18 mouse cellular contexts compared by ENCODE assay signal in genomic region chr5:24442029-24442428, GRCm38 (mm10).
"Had no signal": no experiment of that assay in that cellular context is flagged by ENCODE, and none has a peak within 500 bp of the region (broad histone marks: within the 10 kb centered on the region; RNA-seq: fewer than 3 reads in every experiment).

No protein-coding gene starts in this region.

- H3K4me3 ChIP-seq: liver, embryonic 12.5 days; megakaryocyte, embryonic 14.5 days; midbrain, embryonic 13.5 days; midbrain, embryonic 15.5 days; neural tube, embryonic 13.5 days; neural tube, embryonic 15.5 days had no signal

- H3K27me3 ChIP-seq: liver, embryonic 12.5 days; megakaryocyte, embryonic 14.5 days; midbrain, embryonic 13.5 days; midbrain, embryonic 15.5 days; neural tube, embryonic 13.5 days; neural tube, embryonic 15.5 days had no signal

- H3K4me2 ChIP-seq: liver, embryonic 12.5 days; lung, embryonic 14.5 days; midbrain, embryonic 11.5 days; midbrain, embryonic 13.5 days; midbrain, embryonic 15.5 days; neural tube, embryonic 13.5 days; neural tube, embryonic 15.5 days had no signal

- DNase-seq: lung, adult 18-20 months; lung, embryonic 14.5 days; lung, postnatal 14 days; lung, postnatal 36 days; retina, postnatal 1 day; right cerebral cortex, adult 18-20 months; right cerebral cortex, postnatal 25 days; right cerebral cortex, postnatal 4 days; spleen, adult 18-20 months had no signal

- H3K27ac ChIP-seq: liver, embryonic 12.5 days; liver, embryonic 14.5 days; macrophage; midbrain, embryonic 13.5 days; midbrain, embryonic 15.5 days; neural tube, embryonic 13.5 days; neural tube, embryonic 15.5 days had no signal
